15 mouse cellular contexts compared by ENCODE assay signal in the genomic region with DNA sequence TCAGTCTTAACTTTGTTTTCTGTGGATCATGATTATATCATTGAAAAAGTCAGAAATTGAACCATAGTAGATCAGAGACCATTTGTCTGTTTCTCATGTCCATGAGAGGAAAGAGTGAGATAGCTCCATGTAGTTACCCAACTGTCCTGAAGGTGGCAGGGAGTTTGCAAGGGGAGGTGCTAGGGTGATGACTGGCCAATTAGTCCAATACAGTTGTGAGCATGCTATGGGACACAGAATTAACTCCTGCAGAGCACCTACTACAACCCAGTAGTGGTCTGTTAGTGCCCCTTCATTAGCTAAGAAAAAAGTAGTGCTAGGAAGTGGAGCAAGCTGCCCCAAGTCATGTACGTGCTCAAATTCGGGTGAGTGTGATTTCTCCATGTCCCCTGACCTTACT.
DNase-seq lines count a peak whose midpoint lies in the region; ATAC-seq and TF ChIP-seq lines count a peak whose summit lies in the region.
"Had no signal": no experiment of that assay in that cellular context is flagged by ENCODE, and none has a peak within 500 bp of the region (broad histone marks: within the 10 kb centered on the region; RNA-seq: fewer than 3 reads in every experiment).

No protein-coding gene starts in this region.

- ATAC-seq in megakaryocyte progenitor cell, adult 5-6 weeks (replicated peaks; ENCODE audit: poor library complexity), result peak; percentile 70
- ATAC-seq in erythroid progenitor cell, adult 5-6 weeks (replicated peaks; ENCODE audit: low FRiP score, poor library complexity, severe bottlenecking), result no peak
- ATAC-seq: forebrain, embryonic 14.5 days had no signal

- no peak overlapping the region for H3K9ac ChIP-seq in MEL (ENCODE audit: control insufficient read depth, low read depth, low read length, poor library complexity, severe bottlenecking)

- H3K27me3 ChIP-seq in E14TG2a.4 (ENCODE audit: insufficient read depth, low read length), result no peaks in the 10 kb centered on the region
- no peaks in the 10 kb centered on the region for H3K27me3 ChIP-seq in MEL (ENCODE audit: control insufficient read depth in 1 of 2, insufficient read depth in 2 of 2, low read length in 2 of 2)

- no peak for TF ChIP-seq EP300 in MEL (IDR thresholded peaks at IDR 0.05; ENCODE audit: low read depth in 1 of 2, low read length in 2 of 2)

- H3K4me1 ChIP-seq in E14TG2a.4 (replicated peaks; ENCODE audit: low read depth, low read length), result no peaks in the 10 kb centered on the region
- H3K4me1 ChIP-seq in MEL (ENCODE audit: control insufficient read depth in 1 of 2, insufficient read depth in 2 of 2, low read length in 2 of 2), result no peaks in the 10 kb centered on the region
- H3K4me1 ChIP-seq: limb, embryonic 10.5 days had no signal

- no peak for TF ChIP-seq RAD21 in MEL (IDR thresholded peaks at IDR 0.05; ENCODE audit: low read depth, low read length)

- peaks cover 3% of the 10 kb centered on the region; the same call in 1 of the 2 replicates for H3K36me3 ChIP-seq in E14TG2a.4 (ENCODE audit: insufficient read depth, low read length)
- no peaks in the 10 kb centered on the region for H3K36me3 ChIP-seq in MEL (ENCODE audit: control insufficient read depth in 1 of 2, insufficient read depth in 2 of 2, low read length in 2 of 2)
- H3K36me3 ChIP-seq: limb, embryonic 10.5 days had no signal

- H3K79me2 ChIP-seq in MEL (ENCODE audit: control insufficient read depth, insufficient read depth, low read length, poor library complexity), result no peaks in the 10 kb centered on the region

- H3K4me3 ChIP-seq in left cerebral cortex, adult 2 months, result no peak overlapping the region
- H3K4me3 ChIP-seq in E14TG2a.4 (replicated peaks; ENCODE audit: low read length), result no peak overlapping the region
- no peak overlapping the region for H3K4me3 ChIP-seq in MEL (ENCODE audit: control insufficient read depth in 1 of 2, insufficient read depth in 1 of 2, low read depth in 2 of 2, low read length in 2 of 2)
- H3K4me3 ChIP-seq: limb, embryonic 10.5 days had no signal

- TF ChIP-seq CTCF in left cerebral cortex, adult 2 months (IDR thresholded peaks at IDR 0.05), result peak; percentile 23
- TF ChIP-seq CTCF in E14TG2a.4 (conservative IDR thresholded peaks at IDR 0.05; ENCODE audit: low read length) (peak; percentile 39), MEL (IDR thresholded peaks at IDR 0.05 in 2 of 3, conservative IDR thresholded peaks at IDR 0.05 in 1 of 3; ENCODE audit: control insufficient read depth in 1 of 3, insufficient read depth in 1 of 3, low read depth in 2 of 3, low read length in 3 of 3, poor library complexity in 1 of 3, severe bottlenecking in 1 of 3) (no peak)

- intact Hi-C loops in left cerebral cortex, adult 2 months (cut with DNase I), result no loop called here

- TF ChIP-seq POLR2A in MEL (IDR thresholded peaks at IDR 0.05; ENCODE audit: control insufficient read depth in 1 of 2, insufficient read depth in 1 of 2, low read depth in 1 of 2, low read length in 2 of 2, poor library complexity in 1 of 2), result no peak

- no peak overlapping the region for H3K27ac ChIP-seq in left cerebral cortex, adult 2 months
- no peak overlapping the region for H3K27ac ChIP-seq in MEL (ENCODE audit: control insufficient read depth, low read depth, low read length)
- H3K27ac ChIP-seq: limb, embryonic 10.5 days had no signal

- H3K9me3 ChIP-seq in E14TG2a.4 (ENCODE audit: low read length) (no peaks in the 10 kb centered on the region), MEL (replicated peaks; ENCODE audit: insufficient read depth, low read length) (no peaks in the 10 kb centered on the region)
- H3K9me3 ChIP-seq: limb, embryonic 10.5 days had no signal

- DNase-seq in left cerebral cortex, adult 2 months (ENCODE audit: extremely low spot score in 1 of 2, low spot score in 2 of 2), result no peak
- DNase-seq in left cerebral cortex, adult 11 months (ENCODE audit: low spot score), result no peak
- DNase-seq in MEL (ENCODE audit: low read depth, low spot score), result peak; percentile 5
- DNase-seq in frontal cortex, postnatal 36 days (ENCODE audit: low spot score in 2 of 2), result no peak
- DNase-seq: adrenal gland, postnatal 25 days; cerebellum, adult 2 months; heart, adult 18-20 months; heart, postnatal 36 days; kidney, adult 18-20 months; lung, postnatal 10 days had no signal

TF ChIP-seq in MEL, 35 proteins besides CTCF, POLR2A, EP300 and RAD21:
- TF ChIP-seq CHD1 (IDR thresholded peaks at IDR 0.05; ENCODE audit: low read depth, low read length), result no peak
- TF ChIP-seq NRF1 (IDR thresholded peaks at IDR 0.05; ENCODE audit: insufficient read depth, low read depth, low read length, poor library complexity, severe bottlenecking), result no peak
- no peak for TF ChIP-seq USF2 (IDR thresholded peaks at IDR 0.05; ENCODE audit: borderline replicate concordance in 1 of 2, insufficient read depth in 1 of 2, low read depth in 1 of 2, low read length in 2 of 2)
TF ChIP-seq in MEL: peak in this region for 0.

Comparison
In these comparisons a context has a peak if more than half of its experiments do, and no peak if none do; other contexts are left out.
1. CTCF ChIP-seq: peak in left cerebral cortex, adult 2 months (single experiment) and E14TG2a.4 (single experiment); none in MEL (0 of 3).